Mouse (Mus musculus): ENCODE results near the gene Ints2. TPM values are rescaled to one million over a fixed set of nuclear protein-coding genes. Genes with fewer than 3 reads are reported as not detected.

The Ints2 gene
- 24.1 TPM for polyA plus RNA-seq (2017; shearing (Covaris generic))

DNA sequence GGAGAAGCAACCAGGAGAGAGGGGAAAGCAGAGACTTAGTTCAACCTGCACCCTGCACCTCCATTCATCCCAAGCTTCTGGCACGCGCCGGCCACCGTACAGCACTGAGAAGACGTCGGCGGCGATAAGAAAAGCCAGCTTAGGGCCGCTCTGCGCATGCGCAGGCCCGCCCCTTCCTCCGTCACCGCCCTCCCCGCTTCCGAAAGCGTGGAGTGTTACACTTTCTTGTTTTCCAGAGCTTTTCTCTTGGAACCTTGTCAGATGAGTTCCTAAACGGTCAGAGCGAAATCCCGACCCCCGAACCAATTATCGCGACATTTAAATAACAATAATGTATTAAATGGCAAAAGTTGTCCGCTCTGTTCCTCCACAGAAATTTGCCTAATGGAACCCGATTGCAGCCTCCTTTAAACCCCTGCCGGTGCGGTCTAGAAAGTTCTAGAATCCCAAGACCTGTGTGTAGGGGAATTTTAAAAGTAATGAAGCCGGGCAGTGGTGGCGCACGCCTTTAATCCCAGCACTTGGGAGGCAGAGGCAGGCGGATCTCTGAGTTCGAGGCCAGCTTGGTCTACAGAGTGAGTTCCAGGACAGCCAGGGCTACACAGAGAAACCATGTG is at the start of gene Ints2:
Gene Ints2, minus strand, starts transcription at position 116 of the 617 bp plus-strand sequence.

DNA sequence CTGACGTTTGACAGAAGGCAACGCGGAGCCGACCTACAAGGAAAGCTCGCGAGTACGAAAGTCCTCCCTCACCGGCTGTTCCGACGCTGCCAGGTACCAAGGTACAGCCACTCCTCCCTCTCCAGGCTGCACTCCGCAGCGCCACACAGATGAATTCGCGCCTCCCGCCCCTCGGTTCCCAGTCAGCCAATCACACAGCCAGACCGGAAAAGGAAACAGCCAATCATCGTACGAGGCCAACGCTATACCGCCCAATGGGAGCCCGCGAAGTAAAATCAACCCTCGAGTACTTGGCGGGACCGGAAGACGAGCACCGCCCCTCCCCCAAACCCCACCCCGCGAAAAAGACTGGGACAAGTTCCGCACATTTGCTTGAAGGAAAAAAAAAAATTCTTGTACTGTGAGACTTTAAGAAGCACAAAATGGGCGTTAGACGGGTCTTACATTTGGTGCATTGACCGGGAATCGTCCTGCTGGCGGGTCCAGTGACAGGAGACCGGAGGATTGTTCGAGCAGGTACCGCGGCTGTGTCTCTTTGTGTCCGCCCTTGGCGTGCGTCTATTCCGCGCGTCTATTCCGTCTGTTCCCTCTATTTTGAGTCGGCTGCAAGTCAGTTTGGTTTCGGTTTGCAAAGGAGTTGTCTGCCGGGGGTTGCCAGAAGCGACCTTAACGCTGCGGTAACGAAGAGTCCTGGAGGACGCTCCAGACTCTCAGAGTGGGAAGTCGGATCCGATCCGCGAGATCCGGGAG is 56.2 kb downstream of the Ints2 start, which contains the start of gene Brip1:
Gene Brip1, minus strand, starts transcription at position 157 of the 750 bp plus-strand sequence.

Other genes with a start within 250 kb of the Ints2 start
- 2.1 TPM for gene Brip1, start 56.4 kb downstream of the Ints2 start, polyA plus RNA-seq (2017; shearing (Covaris generic))
- 6.3 TPM for gene Med13, start 100.0 kb upstream of the Ints2 start, polyA plus RNA-seq (2017; shearing (Covaris generic))
- gene Rnft1, start 227.1 kb upstream of the Ints2 start, polyA plus RNA-seq (2017; shearing (Covaris generic)), result 45.4 TPM